22 mouse cellular contexts compared by ENCODE assay signal in genomic region chr13:23864711-23865110, GRCm38 (mm10). TPM values are rescaled to one million over a fixed set of nuclear protein-coding genes. Genes with fewer than 3 reads are reported as not detected.
DNase-seq lines count a peak whose midpoint lies in the region; ATAC-seq and TF ChIP-seq lines count a peak whose summit lies in the region.
"Had no signal": no experiment of that assay in that cellular context is flagged by ENCODE, and none has a peak within 500 bp of the region (broad histone marks: within the 10 kb centered on the region; RNA-seq: fewer than 3 reads in every experiment).

No protein-coding gene starts in this region.

- 52% methylated on average over 9 of the region's 9 CpGs for WGBS in heart, postnatal 0 days
- 73% methylated on average over 9 of the region's 9 CpGs for WGBS in heart, embryonic 11.5 days (ENCODE audit: insufficient replicate concordance)
- WGBS in kidney, embryonic 16.5 days: 67% methylated on average over 9 of the region's 9 CpGs
- 73% methylated on average over 9 of the region's 9 CpGs for whole genome bisulfite sequencing in hindbrain, postnatal 0 days

- no peak overlapping the region for H3K9ac ChIP-seq in heart, postnatal 0 days (replicated peaks; ENCODE audit: low read depth, low read length)
- H3K9ac ChIP-seq in heart, embryonic 11.5 days (ENCODE audit: low read depth, low read length): no peak overlapping the region
- no peak overlapping the region for H3K9ac ChIP-seq in kidney, embryonic 16.5 days (replicated peaks; ENCODE audit: low read length)
- H3K9ac ChIP-seq in hindbrain, postnatal 0 days (replicated peaks; ENCODE audit: low read length): no peak overlapping the region
- H3K9ac ChIP-seq: forebrain, embryonic 12.5 days; stomach, embryonic 15.5 days had no signal

- H3K9me3 ChIP-seq in heart, postnatal 0 days (replicated peaks; ENCODE audit: control insufficient read depth, low read length): no peaks in the 10 kb centered on the region
- H3K9me3 ChIP-seq in heart, embryonic 11.5 days (replicated peaks; ENCODE audit: control insufficient read depth, low read length): no peaks in the 10 kb centered on the region
- no peaks in the 10 kb centered on the region for H3K9me3 ChIP-seq in kidney, embryonic 16.5 days (ENCODE audit: low read length)
- no peaks in the 10 kb centered on the region for H3K9me3 ChIP-seq in hindbrain, postnatal 0 days (ENCODE audit: low read length)
- H3K9me3 ChIP-seq: forebrain, embryonic 12.5 days; stomach, embryonic 15.5 days had no signal

- no peaks in the 10 kb centered on the region for H3K27me3 ChIP-seq in heart, postnatal 0 days (ENCODE audit: control insufficient read depth, insufficient read depth, low read length)
- 0 out of 2 replicates have a peak, but pooled peaks cover 3% of the 10 kb centered on the region for H3K27me3 ChIP-seq in heart, embryonic 11.5 days (ENCODE audit: control insufficient read depth, insufficient read depth, low read length)
- no peaks in the 10 kb centered on the region for H3K27me3 ChIP-seq in kidney, embryonic 16.5 days (ENCODE audit: insufficient read depth, low read length)
- H3K27me3 ChIP-seq in hindbrain, postnatal 0 days (ENCODE audit: insufficient read depth, low read length): no peaks in the 10 kb centered on the region
- H3K27me3 ChIP-seq: forebrain, embryonic 12.5 days; stomach, embryonic 15.5 days had no signal

- no peak for ATAC-seq in heart, postnatal 0 days (ENCODE audit: insufficient read depth, low read depth)
- no peak for ATAC-seq in heart, embryonic 11.5 days (replicated peaks; ENCODE audit: insufficient number of reproducible peaks, low FRiP score, low TSS enrichment)
- ATAC-seq in kidney, embryonic 16.5 days (ENCODE audit: low FRiP score, low TSS enrichment): no peak
- no peak for ATAC-seq in hindbrain, postnatal 0 days
- ATAC-seq: midbrain, embryonic 16.5 days had no signal

- H3K4me1 ChIP-seq in heart, postnatal 0 days (ENCODE audit: control insufficient read depth, insufficient read depth): no peaks in the 10 kb centered on the region
- H3K4me1 ChIP-seq in heart, embryonic 11.5 days (ENCODE audit: control insufficient read depth, insufficient read depth, low read length): no peaks in the 10 kb centered on the region
- peaks cover 3% of the 10 kb centered on the region; the same call in 1 of the 2 replicates for H3K4me1 ChIP-seq in kidney, embryonic 16.5 days (ENCODE audit: insufficient read depth, low read length)
- no peaks in the 10 kb centered on the region for H3K4me1 ChIP-seq in hindbrain, postnatal 0 days (ENCODE audit: insufficient read depth, low read length)
- H3K4me1 ChIP-seq: forebrain, embryonic 12.5 days; stomach, embryonic 15.5 days had no signal

- H3K27ac ChIP-seq in heart, postnatal 0 days (ENCODE audit: low read depth): no peak overlapping the region
- H3K27ac ChIP-seq in heart, embryonic 11.5 days (ENCODE audit: low read depth, low read length): no peak overlapping the region
- no peak overlapping the region for H3K27ac ChIP-seq in kidney, embryonic 16.5 days (ENCODE audit: low read length)
- H3K27ac ChIP-seq in hindbrain, postnatal 0 days: no peak overlapping the region
- H3K27ac ChIP-seq: forebrain, embryonic 12.5 days; left cerebral cortex, adult 2 months; stomach, embryonic 15.5 days had no signal

- no peak overlapping the region for H3K4me3 ChIP-seq in heart, postnatal 0 days (ENCODE audit: low read depth, low read length)
- no peak overlapping the region for H3K4me3 ChIP-seq in heart, embryonic 11.5 days (ENCODE audit: low read depth, low read length)
- no peak overlapping the region for H3K4me3 ChIP-seq in kidney, embryonic 16.5 days (ENCODE audit: low read length)
- no peak overlapping the region for H3K4me3 ChIP-seq in hindbrain, postnatal 0 days (ENCODE audit: low read length)
- H3K4me3 ChIP-seq: forebrain, embryonic 12.5 days; left cerebral cortex, adult 2 months; stomach, embryonic 15.5 days had no signal

- no peak for TF ChIP-seq CTCF in heart, postnatal 0 days (IDR thresholded peaks at IDR 0.05; ENCODE audit: low read depth)
- no peak for TF ChIP-seq CTCF in hindbrain, postnatal 0 days (IDR thresholded peaks at IDR 0.05; ENCODE audit: low read depth)

- TF ChIP-seq EP300 in heart, postnatal 0 days (IDR thresholded peaks at IDR 0.05; ENCODE audit: low read depth): no peak

- H3K36me3 ChIP-seq in heart, postnatal 0 days (replicated peaks; ENCODE audit: control insufficient read depth, insufficient read depth, low read length): no peaks in the 10 kb centered on the region
- no peaks in the 10 kb centered on the region for H3K36me3 ChIP-seq in heart, embryonic 11.5 days (ENCODE audit: control insufficient read depth, insufficient read depth, low read length)
- H3K36me3 ChIP-seq in kidney, embryonic 16.5 days (ENCODE audit: insufficient read depth, low read length): no peaks in the 10 kb centered on the region
- H3K36me3 ChIP-seq in hindbrain, postnatal 0 days (ENCODE audit: insufficient read depth, low read length): no peaks in the 10 kb centered on the region
- H3K36me3 ChIP-seq: forebrain, embryonic 12.5 days; stomach, embryonic 15.5 days had no signal

- peak; percentile 8 for DNase-seq in heart, postnatal 0 days (ENCODE audit: low spot score)
- DNase-seq in kidney, postnatal 14 days: peak; percentile 47
- peak; percentile 55 to 74 for DNase-seq in kidney, postnatal 36 days
- peak; percentile 39 for DNase-seq in lung, postnatal 10 days
- no peak for DNase-seq in hindbrain, postnatal 0 days (ENCODE audit: low spot score)
- DNase-seq: B cell, adult 2 months; cerebellum, adult 18-20 months; gastrocnemius, postnatal 10 days; heart, postnatal 36 days; layer of hippocampus, adult 9-11 months; left cerebral cortex, postnatal 4 days; retina, postnatal 1 day had no signal

- H3K4me2 ChIP-seq in heart, postnatal 0 days (ENCODE audit: low read depth, low read length): no peak overlapping the region
- no peak overlapping the region for H3K4me2 ChIP-seq in heart, embryonic 11.5 days
- no peak overlapping the region for H3K4me2 ChIP-seq in kidney, embryonic 16.5 days (replicated peaks; ENCODE audit: low read depth, low read length)
- H3K4me2 ChIP-seq in hindbrain, postnatal 0 days (ENCODE audit: low read depth, low read length): no peak overlapping the region
- H3K4me2 ChIP-seq: forebrain, embryonic 12.5 days; liver, embryonic 11.5 days; stomach, embryonic 15.5 days had no signal

RNA-seq across cellular contexts. Expression of gene Slc17a1, which starts 2.8 kb away (rescaled TPM):
- total RNA-seq in heart, postnatal 0 days (2014; rRNA removed; ENCODE audit: low replicate concordance): not detected in 2 replicates
- polyA plus RNA-seq in heart, postnatal 0 days (2015; fragmentation: Nextera tagmentation; extraction: Ambion mirVana): not detected in 2 replicates
- polyA plus RNA-seq in heart, embryonic 11.5 days (2014; fragmentation: Nextera tagmentation; extraction: Ambion mirVana): not detected in 2 replicates
- 24.2 and 29.8 TPM in 2 replicates for polyA plus RNA-seq in kidney, embryonic 16.5 days (2015; fragmentation: Nextera tagmentation; extraction: Ambion mirVana)
- not detected in 2 replicates for total RNA-seq in hindbrain, postnatal 0 days (2014; rRNA removed)
- polyA plus RNA-seq in hindbrain, postnatal 0 days (2015; fragmentation: Nextera tagmentation; extraction: Ambion mirVana): not detected in 2 replicates
- total RNA-seq: gastrocnemius, postnatal 10 days; heart, postnatal 36 days; left cerebral cortex, adult 2 months; left cerebral cortex, postnatal 4 days; megakaryocyte-erythroid progenitor cell, adult 5-6 weeks; neutrophil, adult 5-6 weeks had no signal
- polyA plus RNA-seq: forebrain, embryonic 12.5 days; liver, embryonic 11.5 days; lung, embryonic 16.5 days; midbrain, embryonic 16.5 days had no signal

RNA-seq across cellular contexts. Expression of gene Slc17a3, which starts 25.5 kb away (rescaled TPM):
- 0.08 TPM in 1 of 2 replicates, not detected in the other for total RNA-seq in heart, postnatal 0 days (2014; rRNA removed; ENCODE audit: low replicate concordance)
- not detected in 2 replicates for polyA plus RNA-seq in heart, postnatal 0 days (2015; fragmentation: Nextera tagmentation; extraction: Ambion mirVana)
- not detected in 2 replicates for polyA plus RNA-seq in heart, embryonic 11.5 days (2014; fragmentation: Nextera tagmentation; extraction: Ambion mirVana)
- 9.1 and 11.0 TPM in 2 replicates for polyA plus RNA-seq in kidney, embryonic 16.5 days (2015; fragmentation: Nextera tagmentation; extraction: Ambion mirVana)
- total RNA-seq in hindbrain, postnatal 0 days (2014; rRNA removed): not detected in 2 replicates
- polyA plus RNA-seq in hindbrain, postnatal 0 days (2015; fragmentation: Nextera tagmentation; extraction: Ambion mirVana): not detected in 2 replicates
- total RNA-seq: heart, postnatal 36 days; left cerebral cortex, adult 2 months; megakaryocyte-erythroid progenitor cell, adult 5-6 weeks; neutrophil, adult 5-6 weeks had no signal
- polyA plus RNA-seq: forebrain, embryonic 12.5 days; lung, embryonic 16.5 days; midbrain, embryonic 16.5 days had no signal

RNA-seq across cellular contexts. Expression of gene Slc17a4, which starts 50.1 kb away (rescaled TPM):
- total RNA-seq in heart, postnatal 0 days (2014; rRNA removed; ENCODE audit: low replicate concordance): not detected in 2 replicates
- not detected in 2 replicates for polyA plus RNA-seq in heart, postnatal 0 days (2015; fragmentation: Nextera tagmentation; extraction: Ambion mirVana)
- polyA plus RNA-seq in heart, embryonic 11.5 days (2014; fragmentation: Nextera tagmentation; extraction: Ambion mirVana): not detected in 2 replicates
- 4.4 and 4.9 TPM in 2 replicates for polyA plus RNA-seq in kidney, embryonic 16.5 days (2015; fragmentation: Nextera tagmentation; extraction: Ambion mirVana)
- not detected in 2 replicates for total RNA-seq in hindbrain, postnatal 0 days (2014; rRNA removed)
- not detected in 2 replicates for polyA plus RNA-seq in hindbrain, postnatal 0 days (2015; fragmentation: Nextera tagmentation; extraction: Ambion mirVana)
- total RNA-seq: gastrocnemius, postnatal 10 days; heart, postnatal 36 days; left cerebral cortex, adult 2 months; left cerebral cortex, postnatal 4 days; neutrophil, adult 5-6 weeks had no signal
- polyA plus RNA-seq: forebrain, embryonic 12.5 days; liver, embryonic 11.5 days; lung, embryonic 16.5 days; midbrain, embryonic 16.5 days had no signal

RNA-seq across cellular contexts. Expression of gene Slc17a2, which starts 57.9 kb away (rescaled TPM):
- total RNA-seq in heart, postnatal 0 days (2014; rRNA removed; ENCODE audit: low replicate concordance): not detected in 2 replicates
- not detected in 2 replicates for polyA plus RNA-seq in heart, postnatal 0 days (2015; fragmentation: Nextera tagmentation; extraction: Ambion mirVana)
- not detected in 2 replicates for polyA plus RNA-seq in heart, embryonic 11.5 days (2014; fragmentation: Nextera tagmentation; extraction: Ambion mirVana)
- 0.39 TPM in 1 of 2 replicates, not detected in the other for polyA plus RNA-seq in kidney, embryonic 16.5 days (2015; fragmentation: Nextera tagmentation; extraction: Ambion mirVana)
- total RNA-seq in hindbrain, postnatal 0 days (2014; rRNA removed): not detected in 2 replicates
- polyA plus RNA-seq in hindbrain, postnatal 0 days (2015; fragmentation: Nextera tagmentation; extraction: Ambion mirVana): 0.10 TPM in 1 of 2 replicates, not detected in the other
- total RNA-seq: heart, postnatal 36 days; left cerebral cortex, adult 2 months; left cerebral cortex, postnatal 4 days; megakaryocyte-erythroid progenitor cell, adult 5-6 weeks; neutrophil, adult 5-6 weeks had no signal
- polyA plus RNA-seq: forebrain, embryonic 12.5 days; lung, embryonic 16.5 days; midbrain, embryonic 16.5 days had no signal

Comparison
In these comparisons a context has a peak if more than half of its experiments do, and no peak if none do; other contexts are left out.
1. RNA of gene Slc17a1, which starts 2.8 kb away (polyA plus RNA-seq): 24.2 to 29.8 TPM in kidney, embryonic 16.5 days; not detected in hindbrain, postnatal 0 days, not detected in heart, postnatal 0 days and not detected in heart, embryonic 11.5 days; every median in the first group is over 10 times any median in the second.